Mouse (Mus musculus): ENCODE measurements around the gene Dcaf7.

Dcaf7 gene

DNA sequence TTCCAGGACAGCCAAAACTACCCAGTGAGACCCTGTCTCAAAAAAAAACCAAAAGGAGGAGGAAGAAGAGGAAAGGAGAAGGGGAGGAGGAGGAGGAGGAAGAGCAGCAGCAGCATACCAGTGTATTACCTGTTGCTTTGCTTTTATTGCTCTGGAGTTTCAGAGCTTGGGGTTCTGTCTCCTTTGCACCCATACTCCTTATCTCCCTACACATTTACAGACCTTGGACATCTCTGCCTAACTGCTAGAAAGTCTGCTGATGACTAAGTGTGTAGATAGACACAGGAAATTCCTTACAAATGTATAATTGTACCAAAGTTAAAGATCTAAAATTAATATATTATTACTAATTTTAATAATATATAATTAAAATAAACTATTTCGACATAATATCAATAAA is 8.6 kb downstream of the Dcaf7 start:
- DNase-seq (ENCODE audit: low spot score) = no peak

DNA sequence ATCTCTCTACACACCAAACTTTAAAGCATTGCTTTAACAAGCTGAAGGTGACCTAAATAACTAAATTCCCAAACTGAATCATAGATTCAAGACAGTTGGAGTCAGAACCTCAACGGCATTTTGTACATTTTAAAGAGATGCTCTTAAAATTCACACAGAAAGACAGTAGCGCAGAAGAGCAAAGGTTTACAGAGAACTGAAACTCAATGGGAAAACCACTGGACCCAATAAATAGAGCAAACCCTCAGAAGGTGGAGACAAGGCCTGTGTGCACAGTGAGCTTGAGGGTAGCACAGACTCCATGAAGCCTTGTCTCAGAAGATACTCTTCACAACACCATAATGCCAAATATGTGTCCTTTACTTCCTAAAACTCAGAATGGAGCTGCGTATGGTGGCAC is 9.1 kb downstream of the Dcaf7 start:
- no peak for DNase-seq (ENCODE audit: low spot score)

DNA sequence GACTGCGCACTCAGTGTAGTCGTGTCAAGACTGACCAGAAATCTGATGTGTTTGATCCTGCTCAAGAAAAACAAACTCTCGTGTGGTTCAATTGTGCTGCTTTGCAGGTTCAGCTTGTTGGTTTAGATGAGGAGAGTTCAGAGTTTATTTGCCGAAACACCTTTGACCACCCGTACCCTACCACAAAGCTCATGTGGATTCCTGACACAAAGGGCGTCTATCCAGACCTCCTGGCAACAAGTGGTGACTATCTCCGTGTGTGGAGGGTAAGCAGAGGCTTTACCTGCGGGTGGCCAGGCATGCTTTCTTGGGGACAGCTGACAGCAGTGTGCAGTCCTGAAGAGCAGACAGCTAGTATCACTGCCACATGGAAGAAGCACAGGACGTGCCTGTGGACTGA is 9.9 kb downstream of the Dcaf7 start:
- peak; percentile 78 for DNase-seq (ENCODE audit: low spot score)

DNA sequence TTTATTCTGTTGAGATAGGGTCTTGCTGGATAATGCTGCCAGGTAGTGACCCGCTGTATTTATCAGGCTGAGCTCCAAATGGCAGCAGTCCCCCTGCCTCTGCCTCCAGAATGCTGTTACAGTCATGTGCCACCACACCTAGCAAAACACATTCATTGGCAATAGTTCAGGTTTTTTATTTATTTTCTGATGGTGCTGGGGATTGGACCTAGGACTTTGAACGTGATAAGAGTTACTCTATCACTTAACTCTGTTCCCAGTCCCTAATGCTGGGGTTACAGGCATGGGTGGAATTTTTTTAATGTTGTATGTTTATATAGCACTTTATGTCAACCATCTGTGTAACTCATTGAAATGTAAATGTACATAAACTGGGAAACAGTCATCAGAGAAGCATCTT is 17.2 kb downstream of the Dcaf7 start:
- DNase-seq (ENCODE audit: low spot score) = no peak

DNA sequence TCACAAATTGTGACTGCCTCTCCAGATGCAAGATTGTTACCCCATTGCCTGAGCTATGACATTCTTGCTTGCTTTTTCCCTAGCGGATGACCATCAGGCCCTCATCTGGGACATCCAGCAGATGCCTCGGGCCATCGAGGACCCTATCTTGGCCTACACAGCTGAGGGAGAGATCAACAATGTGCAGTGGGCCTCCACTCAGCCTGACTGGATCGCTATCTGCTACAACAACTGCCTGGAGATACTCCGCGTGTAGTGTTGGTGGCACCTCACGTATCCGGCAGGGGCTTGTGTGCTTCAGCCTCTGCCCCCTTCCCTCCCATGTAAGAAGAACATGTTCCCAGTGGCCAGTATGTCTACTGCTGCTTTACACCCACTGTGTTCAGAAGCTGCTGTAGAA is 17.9 kb downstream of the Dcaf7 start:
- DNase-seq (ENCODE audit: low spot score) = no peak

DNA sequence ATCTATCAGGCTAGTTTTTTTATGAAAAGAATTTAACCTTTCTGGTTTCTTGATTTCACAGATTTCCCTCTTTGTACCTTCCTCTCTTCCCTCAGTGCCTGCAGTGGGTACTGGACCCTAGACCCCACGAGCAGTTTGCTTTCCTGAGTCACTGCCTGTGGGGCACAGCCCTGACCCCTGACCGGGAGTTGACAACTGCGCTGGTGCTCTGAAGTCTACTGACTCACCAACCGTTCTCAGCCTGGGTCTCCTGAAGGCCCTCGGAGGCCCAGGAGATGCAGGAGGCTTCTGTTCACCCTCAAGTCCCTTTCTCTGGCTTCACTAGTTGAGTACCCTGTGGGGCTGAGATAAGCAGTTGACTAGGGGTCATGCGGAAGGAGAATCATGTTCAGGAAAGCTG is 18.7 kb downstream of the Dcaf7 start:
- no peak for DNase-seq (ENCODE audit: low spot score)

DNA sequence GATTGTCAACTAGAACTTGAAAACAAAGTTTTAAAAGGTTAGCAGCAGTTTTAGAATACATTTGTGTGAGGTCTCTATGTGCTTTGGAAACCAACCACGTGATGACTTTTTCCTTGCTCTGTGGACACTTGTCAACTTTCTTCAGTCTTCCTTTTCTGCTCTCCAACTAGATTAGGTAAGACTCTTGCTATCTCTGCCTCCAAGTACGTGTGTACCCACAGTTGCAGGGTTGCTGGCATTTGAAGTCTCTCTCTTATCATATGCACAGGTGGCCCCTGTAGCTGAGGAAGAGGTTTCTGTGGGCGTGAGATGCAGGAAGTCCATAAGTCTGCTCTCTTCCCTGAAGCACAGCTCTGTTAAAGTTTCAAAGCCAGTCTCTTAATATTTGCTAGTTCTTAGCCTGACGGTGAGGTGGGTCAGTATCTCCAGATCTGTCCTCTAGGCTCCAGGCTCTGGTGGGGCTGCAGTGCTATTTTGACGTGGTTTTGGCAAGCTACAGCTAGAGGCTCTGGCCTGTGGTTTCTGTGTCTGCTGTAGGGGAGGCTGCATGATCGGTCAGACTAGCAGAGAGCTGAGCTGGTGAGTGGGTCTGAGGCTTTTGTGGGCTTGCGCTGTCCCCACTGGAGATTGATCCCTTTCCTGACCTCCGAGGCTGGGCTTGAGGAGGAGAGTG is 20.3 kb downstream of the Dcaf7 start:
- DNase-seq (ENCODE audit: low spot score) = no peak

DNA sequence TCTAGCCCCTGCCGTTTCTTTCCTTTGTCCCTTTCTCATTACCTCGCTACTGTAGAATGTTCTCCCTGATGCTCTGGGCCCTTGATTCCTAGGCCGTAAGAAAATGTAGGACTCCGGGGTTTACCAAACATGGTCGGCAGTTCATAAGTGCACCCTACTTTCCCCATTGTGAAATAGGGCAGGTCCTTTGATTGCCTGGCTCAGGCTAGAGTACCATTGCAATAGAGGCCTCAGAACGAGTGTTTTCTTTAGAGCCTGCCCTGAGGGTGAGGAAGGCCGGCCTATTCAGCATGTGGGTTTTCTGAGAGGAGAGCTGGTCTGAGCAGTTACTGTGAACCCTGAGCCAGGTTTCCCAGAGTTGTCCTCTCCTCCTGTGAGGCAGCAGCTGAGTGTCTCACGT is 21.3 kb downstream of the Dcaf7 start:
- DNase-seq (ENCODE audit: low spot score) = no peak

DNA sequence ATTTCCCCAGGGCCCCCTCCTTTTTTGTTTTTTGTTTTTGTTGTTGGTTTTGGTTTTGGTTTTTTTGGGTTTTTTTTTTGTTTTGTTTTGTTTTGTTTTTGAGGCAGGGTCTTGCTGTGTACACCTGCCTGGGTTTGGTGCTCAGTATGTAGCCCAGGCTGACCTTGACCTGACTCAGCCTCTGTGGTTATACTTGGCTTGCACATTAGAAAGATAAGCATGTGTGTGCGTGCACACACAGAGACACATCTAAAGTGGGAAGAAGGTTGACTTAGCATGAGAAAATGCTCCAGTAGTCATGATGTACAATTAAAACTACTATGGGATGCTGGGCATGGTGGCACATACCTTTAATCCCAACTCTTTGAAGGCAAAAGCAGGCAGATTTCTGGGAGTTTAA is 23.9 kb downstream of the Dcaf7 start:
- no peak for DNase-seq (ENCODE audit: low spot score)

DNA sequence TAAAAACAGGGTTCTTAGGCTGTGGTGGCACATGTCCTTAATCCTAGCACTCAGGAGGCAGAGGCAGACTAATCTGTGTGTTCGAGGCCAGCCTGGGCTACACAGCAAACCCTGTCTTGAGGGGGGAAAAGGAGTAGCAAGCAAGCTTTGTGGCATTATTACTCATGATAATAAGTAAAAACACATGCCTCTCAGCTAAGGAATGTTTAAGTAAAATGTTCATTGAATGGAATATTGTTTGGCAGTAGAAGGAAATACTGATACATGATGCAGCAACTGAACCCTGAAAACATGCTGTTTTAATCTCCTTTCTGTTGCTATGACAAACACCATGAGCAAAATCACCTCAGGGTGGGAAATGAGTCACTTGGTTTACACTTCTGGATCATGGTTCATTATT is 24.6 kb downstream of the Dcaf7 start:
- no peak for DNase-seq (ENCODE audit: low spot score)

DNA sequence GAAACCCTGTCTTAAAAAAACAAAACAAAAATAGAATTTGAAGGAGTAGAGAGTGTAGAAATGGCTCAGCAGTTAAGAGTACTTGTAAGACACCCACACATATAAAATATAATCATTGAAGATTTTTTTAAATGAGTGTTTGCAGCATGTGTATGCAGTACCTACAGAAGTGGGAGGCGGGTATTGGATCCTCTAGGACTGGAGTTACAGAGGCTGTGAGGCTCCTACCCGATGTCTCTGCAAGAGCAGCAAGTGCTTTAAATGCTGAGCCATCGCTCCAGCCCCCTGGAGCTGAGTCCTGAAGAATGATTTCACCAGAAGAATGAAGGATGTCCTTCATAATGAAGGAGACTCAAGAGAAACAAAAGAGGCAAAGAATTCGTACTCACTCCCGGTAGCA is 27.1 kb downstream of the Dcaf7 start:
- DNase-seq (ENCODE audit: low spot score) = no peak

DNA sequence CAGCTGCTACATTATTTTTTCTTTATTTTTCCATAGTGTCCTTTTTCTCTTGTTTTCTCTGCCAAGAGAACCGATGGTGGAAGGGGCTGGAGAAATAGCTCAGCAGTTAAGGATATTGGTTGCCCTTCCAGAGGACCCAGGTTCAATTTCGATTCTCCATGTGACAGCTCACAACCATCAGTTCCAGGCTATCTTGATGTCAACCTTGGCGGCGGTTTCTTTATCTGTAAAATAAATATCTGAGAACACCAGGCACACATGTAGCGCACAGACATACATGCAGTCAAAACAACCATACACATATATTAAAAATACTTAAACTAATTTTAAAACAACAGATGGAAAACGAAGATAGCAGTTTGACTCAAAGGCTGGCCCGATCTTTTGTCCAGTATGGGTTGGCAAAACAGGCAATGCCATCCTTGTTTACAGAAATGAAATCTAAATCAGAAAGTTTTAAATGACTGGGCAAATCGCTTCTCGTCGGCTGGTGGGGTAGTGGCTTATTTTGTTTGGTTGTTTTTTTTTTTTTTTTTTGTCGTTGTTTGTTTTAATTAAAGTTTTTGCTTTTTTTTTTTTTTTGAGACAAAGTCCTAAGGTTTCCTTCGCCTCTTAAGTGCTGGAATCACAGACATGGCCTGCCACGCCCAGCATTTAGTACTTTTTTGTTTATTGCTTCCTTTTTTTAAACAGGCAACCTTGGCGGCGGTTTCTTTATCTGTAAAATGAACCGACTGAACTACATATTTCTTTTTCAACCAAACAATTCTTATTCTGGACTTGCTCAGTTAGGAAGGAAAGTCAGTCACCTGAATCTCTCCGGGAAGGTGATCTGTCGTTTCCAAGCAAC is 28.6 kb downstream of the Dcaf7 start:
- no peak for DNase-seq (ENCODE audit: low spot score)

DNA sequence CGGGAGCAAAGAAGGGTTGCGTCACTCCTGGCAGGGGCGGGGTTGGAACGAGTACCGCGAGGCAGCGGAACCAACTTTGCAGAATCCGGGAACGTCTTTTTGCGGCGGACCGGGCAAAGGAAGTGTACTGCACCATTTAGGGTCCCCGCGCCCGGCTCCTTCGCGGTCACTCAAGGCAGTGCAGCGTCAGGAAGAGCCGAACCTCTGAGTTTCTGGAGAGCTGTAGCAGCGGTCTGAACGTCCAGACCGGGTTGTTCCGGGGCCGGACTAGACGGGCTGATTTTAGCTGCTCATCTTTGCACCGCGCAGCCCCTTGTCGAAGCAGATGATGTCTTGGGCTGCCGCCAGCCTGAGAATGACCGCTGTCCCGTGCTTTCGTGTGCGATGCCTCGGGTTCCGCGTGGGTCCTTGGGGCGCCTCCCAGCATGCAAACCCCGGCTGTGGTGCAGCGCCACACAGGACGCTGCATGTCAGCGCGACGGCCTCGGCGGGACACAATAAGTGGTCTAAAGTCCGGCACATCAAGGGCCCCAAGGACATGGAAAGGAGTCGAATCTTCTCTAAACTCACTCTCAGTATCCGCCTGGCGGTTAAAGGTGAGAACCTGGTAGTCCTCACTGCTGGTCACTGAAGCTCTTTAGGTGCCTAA is 29.4 kb downstream of the Dcaf7 start, which contains the start of gene Taco1:
Taco1 (plus strand) TSS at position 139 of the 649 bp plus-strand sequence.
- DNase-seq (ENCODE audit: low spot score) = peak; percentile 93

DNA sequence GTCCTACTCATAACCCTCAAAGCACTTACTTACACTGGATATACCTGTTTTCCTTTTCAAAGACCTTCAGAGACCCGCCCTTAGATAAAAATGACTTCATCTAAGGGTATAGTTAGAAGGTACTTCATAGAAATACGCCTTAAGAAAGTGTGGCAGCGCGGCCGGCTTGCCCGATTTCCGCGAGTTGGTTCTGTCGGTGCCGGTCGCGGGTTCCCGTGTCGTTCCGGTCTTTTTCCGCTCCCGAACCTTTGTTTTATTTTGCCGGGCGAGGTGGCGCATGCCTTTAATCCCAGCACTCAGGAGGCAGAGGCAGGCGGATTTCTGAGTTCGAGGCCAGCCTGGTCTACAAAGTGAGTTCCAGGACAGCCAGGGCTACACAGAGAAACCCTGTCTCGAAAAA is 29.9 kb downstream of the Dcaf7 start:
- peak; percentile 55 for DNase-seq (ENCODE audit: low spot score)

DNA sequence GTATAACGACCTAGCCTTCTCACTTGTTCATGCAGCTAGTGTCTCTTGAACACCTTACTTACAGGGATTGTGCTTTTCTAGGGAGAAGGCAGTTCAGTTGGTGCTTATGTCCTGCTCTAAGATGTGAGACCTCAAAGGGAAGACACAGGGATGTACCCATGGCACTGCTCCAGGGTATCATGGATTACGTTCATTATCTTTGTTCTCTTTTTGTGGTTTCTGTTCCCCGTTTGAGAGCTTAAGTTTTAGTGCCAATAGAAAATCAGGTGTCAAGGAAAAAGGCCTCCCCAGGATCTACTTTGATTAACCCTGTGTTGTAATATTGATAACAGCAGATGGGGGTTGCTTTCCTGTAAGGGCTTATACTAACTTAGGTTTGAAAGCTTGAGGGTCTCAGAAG is 37.1 kb downstream of the Dcaf7 start:
- DNase-seq (ENCODE audit: low spot score) = no peak

DNA sequence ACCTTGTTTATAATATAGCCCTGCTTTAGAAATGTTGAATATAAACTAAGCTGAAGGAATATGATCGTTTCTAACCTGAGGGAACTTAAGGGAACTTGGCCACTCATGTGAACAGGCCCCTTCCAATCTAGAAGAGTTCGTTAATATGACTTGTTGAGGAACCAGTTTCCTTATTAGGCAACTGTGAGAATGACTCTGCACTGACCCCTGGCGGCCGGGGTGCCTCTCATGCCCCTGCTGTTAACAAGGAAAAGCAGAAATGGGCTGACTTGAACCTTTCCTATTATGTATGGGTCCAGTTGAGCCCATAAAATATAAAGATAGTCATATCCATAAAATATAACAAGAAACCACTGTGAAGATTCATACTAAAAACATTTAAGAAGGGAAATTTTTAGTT is 39.6 kb downstream of the Dcaf7 start:
- peak; percentile 63 for DNase-seq (ENCODE audit: low spot score)

DNA sequence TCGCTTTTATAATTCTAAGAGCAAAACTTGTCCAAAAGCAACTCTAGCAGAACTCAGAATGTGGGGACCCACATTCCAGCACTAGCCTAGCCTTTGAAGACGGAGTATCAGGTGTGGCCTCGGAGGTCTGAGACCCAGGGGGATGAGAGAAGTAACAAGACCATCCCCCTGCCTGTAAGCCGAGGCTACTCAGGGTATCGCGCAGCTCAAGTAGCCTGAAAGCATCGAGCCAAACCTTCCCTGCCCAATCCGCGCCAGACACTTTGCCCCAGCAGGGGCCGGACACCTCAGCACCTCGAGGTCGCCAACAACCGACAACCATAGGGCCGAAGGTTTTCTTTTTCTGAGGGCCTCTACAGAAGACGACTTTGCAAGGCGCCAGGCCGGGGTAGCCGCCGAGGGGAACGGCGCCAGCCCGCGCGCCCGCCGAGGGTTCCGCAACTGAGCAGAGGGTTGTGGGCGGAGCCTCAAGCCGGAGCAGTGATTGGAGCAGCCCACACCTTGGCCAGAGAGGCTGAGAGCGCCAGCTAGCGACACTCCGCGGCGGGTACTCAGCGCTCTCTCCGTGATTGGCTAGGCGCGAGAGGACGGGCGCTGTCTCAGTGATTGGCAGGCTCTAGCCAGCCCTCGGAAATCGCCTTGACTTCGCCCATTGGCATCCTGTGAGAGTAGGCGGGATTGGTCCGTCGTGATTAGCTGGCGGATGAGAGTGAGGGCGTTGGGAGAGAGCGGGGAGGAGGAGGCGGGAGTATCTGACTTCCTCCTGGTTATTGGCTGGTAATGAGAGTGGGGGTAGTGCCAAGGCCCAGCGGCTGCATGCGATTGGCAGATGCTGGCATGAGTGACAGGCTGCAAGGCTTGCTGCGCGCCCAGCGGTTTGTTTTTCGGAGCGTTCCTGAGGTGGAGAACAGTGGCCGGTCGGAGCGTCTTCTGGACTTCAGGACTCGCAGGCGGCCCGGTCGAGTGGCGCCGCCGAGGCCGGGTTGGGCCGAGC is 47.3 kb downstream of the Dcaf7 start, which contains the start of gene Map3k3:
Map3k3 (plus strand) TSS at position 906 of the 994 bp plus-strand sequence.
- peak; percentile 100 for DNase-seq (ENCODE audit: low spot score)

DNA sequence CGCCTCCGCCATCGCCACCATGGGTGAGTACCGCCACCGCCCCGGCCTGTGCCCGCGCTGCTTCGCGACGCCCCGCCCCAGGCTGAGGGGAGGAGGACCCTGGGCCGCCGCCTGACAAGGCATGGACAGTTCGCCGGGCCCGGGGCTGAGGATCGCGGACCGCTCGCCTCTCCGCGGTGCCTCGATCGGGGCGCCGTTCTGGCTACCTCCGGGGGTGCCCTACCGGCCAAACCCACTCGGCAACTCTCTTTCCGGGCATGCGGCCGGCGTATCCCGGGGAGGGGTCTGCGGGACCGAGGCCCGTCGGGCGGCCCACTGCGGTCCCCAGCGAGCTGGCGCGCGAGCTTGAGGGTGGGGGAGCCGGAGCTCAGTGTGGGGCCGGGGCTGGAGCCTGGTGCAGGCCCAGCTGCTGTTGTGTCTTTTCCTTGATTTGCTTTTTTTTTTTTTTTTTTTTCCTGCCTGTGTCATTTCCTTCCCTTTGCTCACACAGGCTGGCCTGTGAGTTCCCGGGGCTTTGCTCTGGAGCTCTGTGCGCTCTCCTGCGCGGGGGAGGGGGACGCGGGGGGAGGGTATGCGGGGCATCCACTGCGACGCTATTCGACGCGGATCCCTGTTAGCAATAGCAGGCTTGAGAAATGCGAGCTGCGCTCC is 48.4 kb downstream of the Dcaf7 start:
- peak; percentile 87 for DNase-seq (ENCODE audit: low spot score)

DNA sequence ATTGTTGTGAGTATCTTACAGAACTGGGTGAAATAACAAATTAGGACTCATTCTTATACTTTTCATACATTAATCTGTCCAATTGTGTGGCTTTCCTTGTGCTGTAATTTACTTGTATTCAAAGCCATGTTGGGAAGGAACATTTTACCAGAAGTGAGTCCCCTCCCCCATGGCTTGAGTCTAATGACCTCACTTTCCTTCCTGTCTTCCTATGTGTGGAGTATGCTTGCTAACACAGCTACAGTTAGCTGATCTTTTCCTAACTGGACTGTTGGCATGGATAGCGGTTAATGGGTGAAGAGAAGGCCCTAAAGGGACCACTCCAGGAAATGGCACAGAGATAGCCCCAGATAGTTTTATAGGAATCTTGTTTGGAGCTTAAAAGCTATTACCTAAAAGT is 61.6 kb downstream of the Dcaf7 start:
- DNase-seq (ENCODE audit: low spot score) = no peak

DNA sequence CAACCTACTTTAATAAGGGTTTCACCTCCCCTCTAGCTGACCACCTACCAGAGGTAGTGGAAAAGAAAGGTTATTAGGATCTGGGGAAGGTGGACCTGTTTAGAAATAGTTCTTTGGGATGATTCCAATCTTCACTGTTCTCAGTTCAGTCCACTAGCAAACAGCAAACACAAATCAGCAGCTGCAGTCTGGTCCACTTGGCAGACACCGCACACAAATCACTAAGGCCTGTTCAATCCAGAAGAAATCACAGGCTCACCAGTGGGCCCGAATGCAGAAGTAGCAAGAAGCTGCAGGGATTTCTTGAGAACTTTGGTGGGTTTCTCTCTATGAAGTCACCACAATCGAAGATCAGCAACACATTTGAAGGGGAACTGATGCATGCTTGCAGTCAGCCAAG is 66.2 kb downstream of the Dcaf7 start:
- no peak for DNase-seq (ENCODE audit: low spot score)

DNA sequence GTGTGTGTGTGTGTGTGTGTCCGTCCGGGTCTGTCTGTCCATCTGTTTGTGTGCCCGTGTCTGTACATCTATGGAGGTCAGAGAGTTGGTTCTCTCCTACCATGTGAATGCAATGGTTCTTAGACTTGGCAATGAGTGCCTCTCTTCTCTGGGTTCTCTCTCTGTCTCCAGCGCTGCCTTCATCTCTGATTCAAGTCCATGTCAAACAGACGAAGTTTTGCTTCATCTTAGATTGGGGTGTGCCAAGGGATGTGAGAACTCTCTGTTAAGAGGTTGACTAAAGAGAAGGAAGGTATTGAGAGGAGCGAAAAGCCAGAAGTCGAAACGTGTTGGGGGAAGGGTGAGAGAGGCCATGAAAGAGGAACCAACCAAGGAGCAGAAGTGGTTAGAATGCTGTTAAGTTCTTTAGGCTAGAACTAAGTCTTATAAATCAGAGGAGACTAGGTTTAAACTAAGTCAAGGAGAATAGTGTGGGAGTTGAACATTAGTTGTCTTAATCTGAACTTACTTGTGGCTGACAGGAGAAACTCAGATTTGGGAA is 69.4 kb downstream of the Dcaf7 start:
- no peak for DNase-seq (ENCODE audit: low spot score)
